8 mouse cellular contexts compared by ENCODE assay signal in the genomic region with DNA sequence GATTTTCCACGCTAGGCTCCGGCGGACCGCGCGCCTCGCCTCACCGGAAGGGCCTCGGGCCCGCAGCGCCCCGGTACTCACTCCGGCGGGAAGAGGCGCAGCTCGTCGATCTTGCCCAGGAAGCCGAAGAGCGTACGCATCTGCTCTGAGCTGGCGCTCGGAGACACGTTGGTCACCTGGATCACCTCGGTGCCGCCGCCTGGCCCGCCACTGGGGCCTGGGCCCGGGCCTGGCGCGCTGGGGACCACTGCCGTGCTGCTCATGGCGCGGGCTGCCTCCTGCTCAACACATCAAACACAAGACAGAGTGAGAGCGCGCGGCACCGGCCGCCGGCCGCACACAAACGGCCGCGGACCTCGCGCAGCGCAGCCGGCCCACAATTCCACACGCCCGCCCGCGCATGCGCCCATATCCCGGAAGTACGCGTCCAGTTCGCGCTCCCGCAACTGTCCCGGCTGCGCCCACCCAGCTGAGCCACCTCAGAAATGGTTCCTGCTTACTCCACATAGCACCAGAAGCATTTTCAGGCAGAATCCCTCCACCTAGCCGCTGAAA. TPM values are rescaled to one million over a fixed set of nuclear protein-coding genes. Genes with fewer than 3 reads are reported as not detected.
DNase-seq lines count a peak whose midpoint lies in the region; ATAC-seq and TF ChIP-seq lines count a peak whose summit lies in the region.

No protein-coding gene starts in this region.

- H3K4me1 ChIP-seq in ES-E14 (ENCODE audit: control insufficient read depth in 2 of 2, insufficient read depth in 2 of 2, low read length in 2 of 2, poor library complexity in 1 of 2), result peaks cover 0 to 1% of the 10 kb centered on the region in 2 experiments; a peak in 1 of 4 replicates
- peaks cover 9% of the 10 kb centered on the region for H3K4me1 ChIP-seq in forebrain, embryonic 14.5 days (ENCODE audit: control insufficient read depth, insufficient read depth, low read length)
- peaks cover 18% of the 10 kb centered on the region for H3K4me1 ChIP-seq in liver, postnatal 0 days (ENCODE audit: insufficient read depth)
- peaks cover 49% of the 10 kb centered on the region for H3K4me1 ChIP-seq in neural tube, embryonic 13.5 days (replicated peaks)

- TF ChIP-seq EP300 in liver, postnatal 0 days (IDR thresholded peaks at IDR 0.05; ENCODE audit: low read depth), result no peak

- peak; percentile 92 for ATAC-seq in forebrain, embryonic 14.5 days
- peak; percentile 88 for ATAC-seq in liver, postnatal 0 days
- peak; percentile 93 for ATAC-seq in neural tube, embryonic 13.5 days (ENCODE audit: low read depth)

- WGBS in forebrain, embryonic 14.5 days, result under 1% methylated on average over 60 of the region's 61 CpGs
- WGBS in liver, postnatal 0 days (ENCODE audit: insufficient replicate concordance), result under 1% methylated on average over 39 of the region's 61 CpGs
- WGBS in neural tube, embryonic 13.5 days, result 0% methylated on average over 61 of the region's 61 CpGs

- TF ChIP-seq CTCF in liver, postnatal 0 days (IDR thresholded peaks at IDR 0.05; ENCODE audit: low read depth), result peak; percentile 27; the same call in 1 of the 2 replicates

- peaks cover 2% of the 10 kb centered on the region for H3K36me3 ChIP-seq in ES-E14 (ENCODE audit: control insufficient read depth, insufficient read depth, low read length, poor library complexity, severe bottlenecking)
- peaks cover 6% of the 10 kb centered on the region for H3K36me3 ChIP-seq in forebrain, embryonic 14.5 days (ENCODE audit: control insufficient read depth, insufficient read depth, low read length)
- peaks cover 3% of the 10 kb centered on the region for H3K36me3 ChIP-seq in liver, postnatal 0 days (replicated peaks; ENCODE audit: insufficient read depth, low read length)
- H3K36me3 ChIP-seq in neural tube, embryonic 13.5 days, result peaks cover 3% of the 10 kb centered on the region; the same call in 1 of the 2 replicates

- no peaks in the 10 kb centered on the region for H3K9me3 ChIP-seq in ES-E14 (ENCODE audit: control insufficient read depth, insufficient read depth, low read depth, low read length)
- H3K9me3 ChIP-seq in forebrain, embryonic 14.5 days (replicated peaks; ENCODE audit: control insufficient read depth, low read length), result no peaks in the 10 kb centered on the region
- H3K9me3 ChIP-seq in liver, postnatal 0 days (ENCODE audit: low read length), result no peaks in the 10 kb centered on the region
- H3K9me3 ChIP-seq in neural tube, embryonic 13.5 days, result no peaks in the 10 kb centered on the region

- H3K4me2 ChIP-seq in forebrain, embryonic 14.5 days (ENCODE audit: low read length), result peak overlapping the region; percentile 79
- H3K4me2 ChIP-seq in liver, postnatal 0 days (ENCODE audit: low read depth, low read length), result peak overlapping the region; percentile 79
- peak overlapping the region; percentile 86 for H3K4me2 ChIP-seq in neural tube, embryonic 13.5 days

- H3K27ac ChIP-seq in ES-E14 (ENCODE audit: insufficient read depth, low read depth, low read length, poor library complexity, severe bottlenecking), result peak overlapping the region; percentile 91
- peak overlapping the region; percentile 95 for H3K27ac ChIP-seq in forebrain, embryonic 14.5 days (ENCODE audit: low read depth, low read length)
- H3K27ac ChIP-seq in liver, postnatal 0 days (ENCODE audit: low read depth), result peak overlapping the region; percentile 98
- peak overlapping the region; percentile 96 for H3K27ac ChIP-seq in neural tube, embryonic 13.5 days (replicated peaks)

- H3K4me3 ChIP-seq in ES-E14 (ENCODE audit: insufficient read depth in 1 of 2, low read depth in 1 of 2, low read length in 2 of 2, poor library complexity in 1 of 2, severe bottlenecking in 1 of 2), result peak overlapping the region; percentile 86 to 91
- peak overlapping the region; percentile 94 for H3K4me3 ChIP-seq in forebrain, embryonic 14.5 days (ENCODE audit: low read depth, low read length)
- H3K4me3 ChIP-seq in liver, postnatal 0 days (ENCODE audit: low read depth, low read length), result peak overlapping the region; percentile 82
- H3K4me3 ChIP-seq in neural tube, embryonic 13.5 days, result peak overlapping the region; percentile 82

- peak; percentile 76 for DNase-seq in ES-E14 (ENCODE audit: low read depth, low spot score)
- DNase-seq in cerebellum, adult 11 months, result peak; percentile 80
- DNase-seq in forebrain, embryonic 14.5 days (ENCODE audit: low spot score), result peak; percentile 95
- DNase-seq in heart, postnatal 14 days, result peak; percentile 92
- DNase-seq in layer of hippocampus, adult 11-12 months (ENCODE audit: low spot score), result peak; percentile 91
- peak; percentile 95 for DNase-seq in liver, postnatal 0 days
- peak; percentile 76 for DNase-seq in telencephalon, adult 2 months (ENCODE audit: low read depth, low spot score)

- no peaks in the 10 kb centered on the region for H3K27me3 ChIP-seq in forebrain, embryonic 14.5 days (replicated peaks; ENCODE audit: control insufficient read depth, insufficient read depth, low read length)
- H3K27me3 ChIP-seq in liver, postnatal 0 days (ENCODE audit: insufficient read depth, low read length), result no peaks in the 10 kb centered on the region
- no peaks in the 10 kb centered on the region for H3K27me3 ChIP-seq in neural tube, embryonic 13.5 days

- H3K9ac ChIP-seq in ES-E14 (ENCODE audit: insufficient read depth, low read depth, low read length, poor library complexity, severe bottlenecking), result peak overlapping the region; percentile 95
- H3K9ac ChIP-seq in forebrain, embryonic 14.5 days (ENCODE audit: low read length), result peak overlapping the region; percentile 91
- peak overlapping the region; percentile 93 for H3K9ac ChIP-seq in liver, postnatal 0 days (replicated peaks)
- H3K9ac ChIP-seq in neural tube, embryonic 13.5 days, result peak overlapping the region; percentile 91

- intact Hi-C loops in heart, postnatal 14 days (cut with DNase I), result no loop called here

- in situ Hi-C loops in ES-E14 (cut with MboI; ENCODE audit: low sequenced_read_pairs in 2 of 2, unreplicated experiment in 2 of 2), result no loop called here

TF ChIP-seq in ES-E14, 5 proteins besides CTCF, POLR2A, EP300 and RAD21:
- TF ChIP-seq HCFC1 (IDR thresholded peaks at IDR 0.05; ENCODE audit: borderline replicate concordance, insufficient read depth, low read length), result peak; percentile 82
- TF ChIP-seq ZC3H11A (IDR thresholded peaks at IDR 0.05; ENCODE audit: borderline replicate concordance, low read depth, low read length), result no peak
- peak; percentile 76 for TF ChIP-seq CHD2 (IDR thresholded peaks at IDR 0.05; ENCODE audit: low read depth, low read length)

RNA-seq across cellular contexts. Expression of gene Srsf11, which starts 5.0 kb away (rescaled TPM):
- total RNA-seq in ES-E14 (2012; rRNA removed), result 169 and 172 TPM in 2 replicates
- 232 and 242 TPM in 2 replicates for polyA plus RNA-seq in forebrain, embryonic 14.5 days (2014; fragmentation: Nextera tagmentation; extraction: Ambion mirVana)
- 10 to 100 TPM; 66.0 to 69.1 TPM for total RNA-seq in heart, postnatal 14 days (2021)
- 81.5 and 95.0 TPM in 2 replicates for polyA plus RNA-seq in liver, postnatal 0 days (2015; fragmentation: Nextera tagmentation; extraction: Ambion mirVana)
- polyA plus RNA-seq in neural tube, embryonic 13.5 days (2015; fragmentation: Nextera tagmentation; extraction: Ambion mirVana), result 306 and 312 TPM in 2 replicates

RNA-seq across cellular contexts. Expression of gene Lrrc40, which starts 5.0 kb away (rescaled TPM):
- 28.3 and 42.5 TPM in 2 replicates for total RNA-seq in ES-E14 (2012; rRNA removed)
- 65.8 TPM in 2 replicates for polyA plus RNA-seq in forebrain, embryonic 14.5 days (2014; fragmentation: Nextera tagmentation; extraction: Ambion mirVana)
- total RNA-seq in heart, postnatal 14 days (2021), result 10 to 100 TPM; 11.6 to 13.5 TPM
- 15.4 and 16.5 TPM in 2 replicates for polyA plus RNA-seq in liver, postnatal 0 days (2015; fragmentation: Nextera tagmentation; extraction: Ambion mirVana)
- 51.1 and 54.3 TPM in 2 replicates for polyA plus RNA-seq in neural tube, embryonic 13.5 days (2015; fragmentation: Nextera tagmentation; extraction: Ambion mirVana)

Comparison
In these comparisons a context has a peak if more than half of its experiments do, and no peak if none do; other contexts are left out.
1. Peak in every context shown above with its lines: DNase-seq, ATAC-seq, H3K4me3 ChIP-seq and H3K27ac ChIP-seq.